ENCODE assay signal across 17 mouse cellular contexts in the genomic region with DNA sequence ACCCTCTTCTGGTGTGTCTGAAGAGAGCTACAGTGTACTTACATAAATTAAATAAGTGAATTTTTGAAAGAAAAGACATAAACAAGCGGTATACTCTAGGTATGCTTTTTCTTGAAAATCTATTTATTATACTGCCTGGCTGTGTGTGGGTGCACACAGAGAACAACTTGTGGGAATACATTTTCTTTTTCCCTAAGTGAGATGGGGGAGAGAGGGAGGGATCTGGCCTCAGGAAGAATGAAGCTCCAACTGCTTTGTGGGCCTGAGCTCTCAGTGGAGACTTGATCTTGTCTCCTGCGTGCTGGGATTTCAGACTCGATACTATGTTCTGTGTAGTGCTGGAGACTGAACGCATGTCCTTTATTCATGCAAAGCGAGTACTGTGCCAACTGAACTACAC. TPM values are rescaled to one million over a fixed set of nuclear protein-coding genes. Genes with fewer than 3 reads are reported as not detected.
A peak's percentile ranks its signal among the peaks of the same experiment; 100 is the strongest.
DNase-seq lines count a peak whose midpoint lies in the region; ATAC-seq and TF ChIP-seq lines count a peak whose summit lies in the region.
"Had no signal": no experiment of that assay in that cellular context is flagged by ENCODE, and none has a peak within 500 bp of the region (broad histone marks: within the 10 kb centered on the region; RNA-seq: fewer than 3 reads in every experiment).

No protein-coding gene starts in this region.

- peaks cover 11% of the 10 kb centered on the region; the same call in 1 of the 2 replicates for H3K4me1 ChIP-seq in heart, embryonic 15.5 days (replicated peaks)
- no peaks in the 10 kb centered on the region for H3K4me1 ChIP-seq in heart, adult 2 months (ENCODE audit: control insufficient read depth, insufficient read depth, low read length)
- peaks cover 6% of the 10 kb centered on the region for H3K4me1 ChIP-seq in lung, embryonic 16.5 days (replicated peaks; ENCODE audit: control insufficient read depth, insufficient read depth, low read length)
- 0 out of 2 replicates have a peak, but pooled peaks cover 13% of the 10 kb centered on the region for H3K4me1 ChIP-seq in limb, embryonic 13.5 days
- H3K4me1 ChIP-seq in liver, embryonic 11.5 days (replicated peaks; ENCODE audit: control insufficient read depth, insufficient read depth, low read length): no peaks in the 10 kb centered on the region

- H3K9ac ChIP-seq in heart, embryonic 15.5 days: no peak overlapping the region
- H3K9ac ChIP-seq in heart, adult 2 months (ENCODE audit: low read depth, low read length): no peak overlapping the region
- H3K9ac ChIP-seq in lung, embryonic 16.5 days (ENCODE audit: low read length): peak overlapping the region; percentile 58; the same call in 1 of the 2 replicates
- H3K9ac ChIP-seq in limb, embryonic 13.5 days: no peak overlapping the region
- no peak overlapping the region for H3K9ac ChIP-seq in liver, embryonic 11.5 days (ENCODE audit: low read depth, low read length)
- H3K9ac ChIP-seq: liver, postnatal 0 days had no signal

- H3K27ac ChIP-seq in heart, embryonic 15.5 days: peak overlapping the region; percentile 91
- H3K27ac ChIP-seq in heart, adult 2 months: no peak overlapping the region
- peak overlapping the region; percentile 97 for H3K27ac ChIP-seq in lung, embryonic 16.5 days (ENCODE audit: low read length)
- peak overlapping the region; percentile 78; the same call in 1 of the 2 replicates for H3K27ac ChIP-seq in limb, embryonic 13.5 days
- H3K27ac ChIP-seq in liver, embryonic 11.5 days (ENCODE audit: low read depth, low read length): no peak overlapping the region

- WGBS in heart, embryonic 15.5 days: 74% methylated on average over 5 of the region's 5 CpGs
- 90% methylated on average over 5 of the region's 5 CpGs for WGBS in heart, adult 2 months
- 67% methylated on average over 5 of the region's 5 CpGs for WGBS in lung, embryonic 16.5 days
- WGBS in limb, embryonic 13.5 days: 76% methylated on average over 5 of the region's 5 CpGs
- 79% methylated on average over 5 of the region's 5 CpGs for WGBS in liver, embryonic 11.5 days

- H3K79me2 ChIP-seq in heart, adult 2 months (replicated peaks; ENCODE audit: control insufficient read depth, insufficient read depth, low read length): no peaks in the 10 kb centered on the region

- no peaks in the 10 kb centered on the region for H3K36me3 ChIP-seq in heart, embryonic 15.5 days
- H3K36me3 ChIP-seq in heart, adult 2 months (ENCODE audit: control insufficient read depth, insufficient read depth, low read length): no peaks in the 10 kb centered on the region
- no peaks in the 10 kb centered on the region for H3K36me3 ChIP-seq in lung, embryonic 16.5 days (ENCODE audit: control insufficient read depth, insufficient read depth, low read length)
- H3K36me3 ChIP-seq in limb, embryonic 13.5 days: no peaks in the 10 kb centered on the region
- no peaks in the 10 kb centered on the region for H3K36me3 ChIP-seq in liver, embryonic 11.5 days (ENCODE audit: control insufficient read depth, insufficient read depth, low read length)

- no peaks in the 10 kb centered on the region for H3K27me3 ChIP-seq in heart, embryonic 15.5 days
- H3K27me3 ChIP-seq in heart, adult 2 months (ENCODE audit: control insufficient read depth, insufficient read depth, low read length): no peaks in the 10 kb centered on the region
- no peaks in the 10 kb centered on the region for H3K27me3 ChIP-seq in lung, embryonic 16.5 days (ENCODE audit: control insufficient read depth, insufficient read depth, low read depth, low read length)
- peaks cover 13% of the 10 kb centered on the region for H3K27me3 ChIP-seq in limb, embryonic 13.5 days
- H3K27me3 ChIP-seq in liver, embryonic 11.5 days (replicated peaks; ENCODE audit: control insufficient read depth, insufficient read depth, low read length): no peaks in the 10 kb centered on the region
- H3K27me3 ChIP-seq: CH12.LX had no signal

- no peak overlapping the region for H3K4me3 ChIP-seq in heart, embryonic 15.5 days
- H3K4me3 ChIP-seq in heart, adult 2 months: no peak overlapping the region
- H3K4me3 ChIP-seq in lung, embryonic 16.5 days (ENCODE audit: low read length): no peak overlapping the region
- no peak overlapping the region for H3K4me3 ChIP-seq in limb, embryonic 13.5 days
- H3K4me3 ChIP-seq in liver, embryonic 11.5 days (ENCODE audit: low read depth, low read length): no peak overlapping the region

- no peaks in the 10 kb centered on the region for H3K9me3 ChIP-seq in heart, embryonic 15.5 days (replicated peaks)
- H3K9me3 ChIP-seq in lung, embryonic 16.5 days (ENCODE audit: control insufficient read depth, low read length): no peaks in the 10 kb centered on the region
- no peaks in the 10 kb centered on the region for H3K9me3 ChIP-seq in limb, embryonic 13.5 days
- H3K9me3 ChIP-seq in liver, embryonic 11.5 days (ENCODE audit: control insufficient read depth, low read length): no peaks in the 10 kb centered on the region

- intact Hi-C loops in heart, adult 2 months (cut with DNase I): no loop called here

- peak overlapping the region; percentile 59 for H3K4me2 ChIP-seq in heart, embryonic 15.5 days
- no peak overlapping the region for H3K4me2 ChIP-seq in lung, embryonic 16.5 days (ENCODE audit: low read depth, low read length)
- peak overlapping the region; percentile 62; the same call in 1 of the 2 replicates for H3K4me2 ChIP-seq in limb, embryonic 13.5 days (replicated peaks)
- H3K4me2 ChIP-seq in liver, embryonic 11.5 days: no peak overlapping the region

- TF ChIP-seq EP300 in heart, adult 2 months (IDR thresholded peaks at IDR 0.05; ENCODE audit: insufficient read depth, low read depth, low read length): no peak

- no peak for TF ChIP-seq POLR2A in heart, adult 2 months (IDR thresholded peaks at IDR 0.05; ENCODE audit: insufficient read depth, low read depth, low read length)

- no peak for TF ChIP-seq CTCF in heart, adult 2 months (IDR thresholded peaks at IDR 0.05)

- no peak for ATAC-seq in heart, embryonic 15.5 days (replicated peaks; ENCODE audit: insufficient number of reproducible peaks, insufficient read depth, low FRiP score, low read depth)
- peak; percentile 23 for ATAC-seq in lung, embryonic 16.5 days (ENCODE audit: low read depth)
- no peak for ATAC-seq in limb, embryonic 13.5 days (ENCODE audit: low FRiP score, low read depth)
- no peak for ATAC-seq in liver, embryonic 11.5 days (replicated peaks; ENCODE audit: low FRiP score)
- ATAC-seq: liver, postnatal 0 days had no signal

- no peak for DNase-seq in heart, adult 2 months
- no peak for DNase-seq in lung, postnatal 4 days
- DNase-seq in brain, adult 2 months (ENCODE audit: low read depth, low spot score): peak; percentile 31
- no peak for DNase-seq in urinary bladder, postnatal 25 days (ENCODE audit: low spot score)
- DNase-seq in liver, embryonic 11.5 days (ENCODE audit: low spot score): no peak
- DNase-seq: cerebellum, adult 8-10 months; liver, postnatal 0 days; thymus, postnatal 4 days had no signal

RNA-seq across cellular contexts. Expression of a gene that starts 5.5 kb away (rescaled TPM):
- polyA plus RNA-seq in heart, embryonic 15.5 days (2015; fragmentation: Nextera tagmentation; extraction: Ambion mirVana): 0.56 and 0.79 TPM in 2 replicates
- not detected for total RNA-seq in heart, adult 2 months (2021)
- polyA plus RNA-seq in heart, adult 2 months (2012; rRNA removed): not detected in 2 replicates
- polyA plus RNA-seq in lung, embryonic 16.5 days (2015; fragmentation: Nextera tagmentation; extraction: Ambion mirVana): 0.28 and 0.54 TPM in 2 replicates
- polyA plus RNA-seq in limb, embryonic 13.5 days (2015; fragmentation: Nextera tagmentation; extraction: Ambion mirVana): 0.25 and 0.37 TPM in 2 replicates
- 0.08 and 0.09 TPM in 2 replicates for polyA plus RNA-seq in liver, embryonic 11.5 days (2014; fragmentation: Nextera tagmentation; extraction: Ambion mirVana)
- total RNA-seq: adrenal gland, adult 18-20 months; CH12.LX; gastrocnemius, adult 18-20 months; heart, postnatal 25 days; layer of hippocampus, postnatal 14 days; left cerebral cortex, postnatal 36 days had no signal
- polyA plus RNA-seq: liver, postnatal 0 days had no signal

Comparison
In these comparisons a context has a peak if more than half of its experiments do, and no peak if none do; other contexts are left out.
1. H3K27ac ChIP-seq: peak in heart, embryonic 15.5 days (single experiment), lung, embryonic 16.5 days (single experiment) and limb, embryonic 13.5 days (single experiment); none in heart, adult 2 months (single experiment) and liver, embryonic 11.5 days (single experiment).
2. H3K4me2 ChIP-seq: peak in heart, embryonic 15.5 days (single experiment) and limb, embryonic 13.5 days (single experiment); none in lung, embryonic 16.5 days (single experiment) and liver, embryonic 11.5 days (single experiment).